Mouse (Mus musculus): ENCODE data around the gene Fes. TPM values are rescaled to one million over a fixed set of nuclear protein-coding genes. Genes with fewer than 3 reads are reported as not detected.

The Fes gene
- polyA plus RNA-seq, 1 experiment from 2014 or later, result 11.8 TPM

DNA sequence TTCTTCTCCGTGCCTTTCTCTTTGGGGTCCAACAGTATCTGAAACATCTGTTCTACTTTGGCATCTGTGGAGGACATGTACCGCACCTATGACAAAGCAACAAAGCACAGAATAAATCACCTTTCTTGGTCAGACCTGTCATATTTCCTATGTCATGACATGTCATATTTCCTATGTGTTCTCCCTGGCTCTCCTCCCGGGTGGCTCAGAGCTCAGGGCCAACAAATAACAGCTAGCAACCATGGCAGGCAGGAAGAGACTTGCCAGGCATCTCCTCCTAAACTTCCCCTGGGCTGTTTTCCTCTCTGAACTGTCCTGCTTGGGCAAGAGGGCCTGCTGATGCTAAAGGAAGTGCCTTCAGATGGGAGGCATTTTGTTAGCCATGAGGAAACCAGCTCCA, 50.8 kb downstream of the Fes start:
- Histone ChIP-seq H3K4me3 (no peak overlapping the region), H3K27ac (no peak overlapping the region), H3K27me3 (no peaks in the 10 kb centered on the region), H3K36me3 (peaks cover 60% of the 10 kb centered on the region), H3K4me2 (replicated peaks) (no peak overlapping the region), H3K9ac (no peak overlapping the region; the same call in 1 of the 2 replicates), H3K9me3 (replicated peaks) (no peaks in the 10 kb centered on the region), H3K4me1 (peaks cover 36% of the 10 kb centered on the region)
- no peak for ATAC-seq (ENCODE audit: low FRiP score)
- WGBS, result 95% methylated on average over 3 of the region's 3 CpGs

GRCm38 (mm10) chr7:80334848-80335247, 52.9 kb downstream of the Fes start:
- Histone ChIP-seq H3K4me2 (replicated peaks) (no peak overlapping the region), H3K4me1 (peaks cover 21% of the 10 kb centered on the region), H3K27me3 (no peaks in the 10 kb centered on the region), H3K4me3 (no peak overlapping the region), H3K36me3 (peaks cover 81% of the 10 kb centered on the region), H3K9me3 (replicated peaks) (no peaks in the 10 kb centered on the region), H3K9ac (no peak overlapping the region), H3K27ac (no peak overlapping the region)
- no peak for ATAC-seq (ENCODE audit: low FRiP score)
- WGBS, result 96% methylated on average over 4 of the region's 4 CpGs

GRCm38 (mm10) chr7:80331433-80331832, 56.3 kb downstream of the Fes start:
- WGBS, result 89% methylated on average over 19 of the region's 19 CpGs
- no peaks in the 10 kb centered on the region for H3K9me3 ChIP-seq (replicated peaks)
- H3K4me3 ChIP-seq, result no peak overlapping the region
- no peak overlapping the region for H3K27ac ChIP-seq
- no peaks in the 10 kb centered on the region for H3K27me3 ChIP-seq
- no peak for ATAC-seq (ENCODE audit: low FRiP score)
- no peaks in the 10 kb centered on the region for H3K4me1 ChIP-seq
- H3K36me3 ChIP-seq, result peaks cover 100% of the 10 kb centered on the region
- H3K4me2 ChIP-seq (replicated peaks), result no peak overlapping the region
- H3K9ac ChIP-seq, result no peak overlapping the region

DNA sequence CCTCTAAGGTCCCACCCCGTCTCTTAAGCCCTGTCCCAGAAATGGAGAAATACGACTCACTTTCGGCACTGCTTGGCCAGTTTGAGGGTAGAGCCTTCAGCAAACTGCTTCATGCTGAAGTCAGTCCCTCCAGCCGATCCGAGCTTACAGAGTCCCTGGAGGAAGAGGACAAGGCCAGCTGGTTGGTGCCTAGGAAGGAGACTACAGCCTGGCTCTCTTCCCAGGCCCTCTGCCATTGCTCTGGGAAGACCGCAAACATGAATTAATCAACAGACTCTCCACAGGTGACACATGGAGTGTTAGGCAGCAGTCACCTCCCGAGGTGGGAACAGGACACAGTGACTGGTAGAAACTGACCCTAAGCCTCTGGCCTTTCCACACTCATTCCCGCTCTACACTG, 57.5 kb downstream of the Fes start:
- H3K4me2 ChIP-seq (replicated peaks), result no peak overlapping the region
- H3K9ac ChIP-seq, result no peak overlapping the region
- no peak overlapping the region for H3K4me3 ChIP-seq
- H3K4me1 ChIP-seq, result no peaks in the 10 kb centered on the region
- no peak overlapping the region for H3K27ac ChIP-seq
- H3K27me3 ChIP-seq, result no peaks in the 10 kb centered on the region
- ATAC-seq (ENCODE audit: low FRiP score), result no peak
- WGBS, result 94% methylated on average over 8 of the region's 8 CpGs
- H3K9me3 ChIP-seq (replicated peaks), result no peaks in the 10 kb centered on the region
- peaks cover 100% of the 10 kb centered on the region for H3K36me3 ChIP-seq

Other genes with a start within 250 kb of the Fes start
- gene Sema4b, start 201.1 kb downstream of the Fes start, polyA plus RNA-seq (2016; fragmentation: Nextera tagmentation; extraction: Ambion mirVana), result 20.9 and 21.1 TPM in 2 replicates
- 37.5 and 40.5 TPM in 2 replicates for gene Cib1, start 155.1 kb downstream of the Fes start, polyA plus RNA-seq (2016; fragmentation: Nextera tagmentation; extraction: Ambion mirVana)
- gene Gdpgp1, start 155.1 kb downstream of the Fes start, polyA plus RNA-seq (2016; fragmentation: Nextera tagmentation; extraction: Ambion mirVana), result 4.6 and 4.9 TPM in 2 replicates
- gene Ttll13, start 141.6 kb downstream of the Fes start, polyA plus RNA-seq (2016; fragmentation: Nextera tagmentation; extraction: Ambion mirVana), result 2.0 and 2.7 TPM in 2 replicates
- gene Ngrn, start 126.7 kb downstream of the Fes start, polyA plus RNA-seq (2016; fragmentation: Nextera tagmentation; extraction: Ambion mirVana), result 55.0 and 55.1 TPM in 2 replicates
- 21.1 and 22.9 TPM in 2 replicates for gene Vps33b, start 118.3 kb downstream of the Fes start, polyA plus RNA-seq (2016; fragmentation: Nextera tagmentation; extraction: Ambion mirVana)
- gene Prc1, start 93.5 kb downstream of the Fes start, polyA plus RNA-seq (2016; fragmentation: Nextera tagmentation; extraction: Ambion mirVana), result 110 and 117 TPM in 2 replicates
- gene Rccd1, start 63.5 kb downstream of the Fes start, polyA plus RNA-seq (2016; fragmentation: Nextera tagmentation; extraction: Ambion mirVana), result 9.8 and 14.1 TPM in 2 replicates
- gene Unc45a, start 46.9 kb downstream of the Fes start, polyA plus RNA-seq (2016; fragmentation: Nextera tagmentation; extraction: Ambion mirVana), result 56.2 and 60.6 TPM in 2 replicates
- gene Hddc3, start 44.8 kb downstream of the Fes start, polyA plus RNA-seq (2016; fragmentation: Nextera tagmentation; extraction: Ambion mirVana), result 20.2 and 22.0 TPM in 2 replicates
- gene Man2a2, start 16.6 kb downstream of the Fes start, polyA plus RNA-seq (2016; fragmentation: Nextera tagmentation; extraction: Ambion mirVana), result 27.2 and 30.9 TPM in 2 replicates
- gene Furin, start 17.5 kb upstream of the Fes start, polyA plus RNA-seq (2016; fragmentation: Nextera tagmentation; extraction: Ambion mirVana), result 6.1 and 6.9 TPM in 2 replicates
- gene Blm, start 147.2 kb upstream of the Fes start, polyA plus RNA-seq (2016; fragmentation: Nextera tagmentation; extraction: Ambion mirVana), result 24.7 and 26.0 TPM in 2 replicates

Data from hindbrain, embryonic 12.5 days (tissue).